Mouse (Mus musculus): ENCODE measurements around the gene Acsm4.
"Not testable (repeated sequence)": the region's sequence is repeated elsewhere in the genome, so short reads cannot be mapped to it uniquely, and the experiment has no call there.

- TF ChIP-seq CTCF, POLR2A (IDR thresholded peaks at IDR 0.05; ENCODE audit: insufficient read depth, low read depth, low read length): not testable (repeated sequence)
Observed at GRCm38 (mm10) chr7:119739798-119740468, 50.1 kb downstream of the Acsm4 start.

Data from olfactory bulb, adult 2 months (tissue).